Mouse (Mus musculus): ENCODE measurements at regions not wholly inside any gene's neighbourhood (a gene's known extent, or its start where the extent isn't known, plus 50 kb on each side); places are given as distances from the start of the nearest gene placed in this dataset.

GRCm38 (mm10) chr13:85430821-85431220 lies 141.9 kb upstream of the Rasa1 start:
- no peak overlapping the region for H3K27ac ChIP-seq
- H3K4me1 ChIP-seq (replicated peaks): no peaks in the 10 kb centered on the region
- no peak overlapping the region for H3K4me3 ChIP-seq
- H3K9me3 ChIP-seq (replicated peaks): no peaks in the 10 kb centered on the region
- no peaks in the 10 kb centered on the region for H3K36me3 ChIP-seq
- 60% methylated on average over 2 of the region's 2 CpGs for WGBS
- no peak overlapping the region for H3K9ac ChIP-seq
- H3K4me2 ChIP-seq: no peak overlapping the region
- no peak for ATAC-seq (replicated peaks; ENCODE audit: insufficient number of reproducible peaks, insufficient read depth, low FRiP score, low read depth)
- H3K27me3 ChIP-seq: no peaks in the 10 kb centered on the region

GRCm38 (mm10) chr13:85430040-85430439 lies 141.1 kb upstream of the Rasa1 start:
- Histone ChIP-seq H3K36me3 (no peaks in the 10 kb centered on the region), H3K27ac (no peak overlapping the region), H3K4me2 (no peak overlapping the region), H3K4me1 (replicated peaks) (no peaks in the 10 kb centered on the region), H3K27me3 (no peaks in the 10 kb centered on the region), H3K9ac (no peak overlapping the region), H3K9me3 (replicated peaks) (no peaks in the 10 kb centered on the region), H3K4me3 (no peak overlapping the region)
- 54% methylated on average over 3 of the region's 3 CpGs for WGBS
- no peak for ATAC-seq (replicated peaks; ENCODE audit: insufficient number of reproducible peaks, insufficient read depth, low FRiP score, low read depth)

GRCm38 (mm10) chr13:85418671-85419070 lies 129.7 kb upstream of the Rasa1 start:
- WGBS: 80% methylated on average over 1 of the region's 1 CpGs
- Histone ChIP-seq H3K27me3 (no peaks in the 10 kb centered on the region), H3K27ac (no peak overlapping the region), H3K9me3 (replicated peaks) (no peaks in the 10 kb centered on the region), H3K4me2 (no peak overlapping the region), H3K36me3 (no peaks in the 10 kb centered on the region), H3K4me3 (no peak overlapping the region), H3K9ac (no peak overlapping the region), H3K4me1 (replicated peaks) (no peaks in the 10 kb centered on the region)
- no peak for ATAC-seq (replicated peaks; ENCODE audit: insufficient number of reproducible peaks, insufficient read depth, low FRiP score, low read depth)

DNA sequence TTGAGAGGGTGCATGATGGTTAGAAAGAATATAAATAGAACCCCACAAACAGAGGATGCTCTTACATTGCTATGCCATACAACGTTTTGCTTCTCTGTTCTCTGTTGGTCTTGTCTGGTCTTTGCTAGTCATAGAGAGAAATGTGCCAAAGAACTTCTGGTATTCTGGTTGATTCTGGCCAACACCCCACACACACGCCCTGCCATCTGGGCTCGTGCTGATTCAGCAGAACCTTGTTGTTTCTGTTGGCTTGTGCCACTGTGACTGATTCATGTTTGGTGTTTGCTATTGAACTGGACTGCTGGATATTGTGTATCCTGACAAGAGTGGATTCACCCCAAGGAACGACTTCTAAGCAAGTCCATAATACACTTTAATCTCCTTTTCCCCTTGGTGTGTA lies 126.0 kb upstream of the Rasa1 start:
- Histone ChIP-seq H3K27ac (no peak overlapping the region), H3K4me1 (replicated peaks) (no peaks in the 10 kb centered on the region), H3K27me3 (no peaks in the 10 kb centered on the region), H3K4me2 (no peak overlapping the region), H3K36me3 (no peaks in the 10 kb centered on the region), H3K4me3 (no peak overlapping the region), H3K9me3 (replicated peaks) (no peaks in the 10 kb centered on the region), H3K9ac (no peak overlapping the region)
- WGBS: 78% methylated on average over 4 of the region's 4 CpGs
- no peak for ATAC-seq (replicated peaks; ENCODE audit: insufficient number of reproducible peaks, insufficient read depth, low FRiP score, low read depth)

DNA sequence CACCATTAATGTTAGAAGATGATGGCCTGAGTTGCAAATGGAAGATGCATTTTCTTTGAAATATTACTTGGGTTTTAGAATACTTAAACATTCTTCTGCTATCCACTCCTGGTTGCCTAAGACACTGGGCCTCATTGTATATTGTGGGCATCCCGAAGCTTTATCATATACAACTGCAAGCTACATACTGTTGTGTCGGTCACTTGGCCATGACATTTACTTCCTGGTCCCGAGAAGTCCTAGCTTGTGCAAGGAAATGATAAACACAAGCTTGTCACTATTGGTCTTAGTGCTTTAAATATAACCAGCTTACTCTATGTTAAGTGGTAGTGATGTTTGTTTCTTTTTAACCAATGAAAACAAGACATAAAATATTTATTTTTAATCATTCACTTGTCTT lies 122.4 kb upstream of the Rasa1 start:
- Histone ChIP-seq H3K9ac (no peak overlapping the region), H3K4me1 (replicated peaks) (no peaks in the 10 kb centered on the region), H3K27ac (no peak overlapping the region), H3K36me3 (no peaks in the 10 kb centered on the region), H3K4me3 (no peak overlapping the region), H3K4me2 (no peak overlapping the region), H3K27me3 (no peaks in the 10 kb centered on the region), H3K9me3 (replicated peaks) (no peaks in the 10 kb centered on the region)
- WGBS: 65% methylated on average over 3 of the region's 3 CpGs
- ATAC-seq (replicated peaks; ENCODE audit: insufficient number of reproducible peaks, insufficient read depth, low FRiP score, low read depth): no peak

DNA sequence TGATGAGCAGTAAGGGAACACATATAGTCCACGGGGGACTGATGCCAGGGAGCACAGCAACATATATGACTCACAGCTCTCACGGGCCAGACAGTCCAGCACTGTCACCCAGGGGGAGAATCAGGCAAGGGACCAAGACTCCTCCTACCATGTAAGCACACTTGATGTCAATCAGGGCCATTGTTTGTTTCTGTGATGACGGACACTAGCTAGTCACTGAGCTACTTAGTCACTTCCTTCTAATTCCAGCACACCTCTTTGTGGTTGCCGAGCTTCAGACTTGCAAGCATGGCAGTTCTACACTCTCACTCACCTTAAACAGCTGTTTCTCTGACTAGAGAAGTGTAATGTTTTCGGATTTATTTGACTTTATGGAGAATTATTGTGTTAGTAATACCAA lies 109.9 kb upstream of the Rasa1 start:
- no peaks in the 10 kb centered on the region for H3K27me3 ChIP-seq
- H3K36me3 ChIP-seq: no peaks in the 10 kb centered on the region
- WGBS: 51% methylated on average over 5 of the region's 5 CpGs
- no peaks in the 10 kb centered on the region for H3K9me3 ChIP-seq (replicated peaks)
- ATAC-seq (replicated peaks; ENCODE audit: insufficient number of reproducible peaks, insufficient read depth, low FRiP score, low read depth): no peak
- no peak overlapping the region for H3K4me2 ChIP-seq
- no peak overlapping the region for H3K4me3 ChIP-seq
- H3K27ac ChIP-seq: no peak overlapping the region
- H3K9ac ChIP-seq: no peak overlapping the region
- H3K4me1 ChIP-seq (replicated peaks): no peaks in the 10 kb centered on the region

- Histone ChIP-seq H3K9me3 (replicated peaks) (no peaks in the 10 kb centered on the region), H3K36me3 (no peaks in the 10 kb centered on the region), H3K4me3 (no peak overlapping the region), H3K4me2 (no peak overlapping the region), H3K9ac (no peak overlapping the region), H3K27ac (no peak overlapping the region), H3K27me3 (no peaks in the 10 kb centered on the region), H3K4me1 (replicated peaks) (no peaks in the 10 kb centered on the region)
- ATAC-seq (replicated peaks; ENCODE audit: insufficient number of reproducible peaks, insufficient read depth, low FRiP score, low read depth): no peak
- WGBS: 73% methylated on average over 3 of the region's 3 CpGs
These were observed 87.5 kb upstream of the Rasa1 start for GRCm38 (mm10) chr13:85376338-85376998.

DNA sequence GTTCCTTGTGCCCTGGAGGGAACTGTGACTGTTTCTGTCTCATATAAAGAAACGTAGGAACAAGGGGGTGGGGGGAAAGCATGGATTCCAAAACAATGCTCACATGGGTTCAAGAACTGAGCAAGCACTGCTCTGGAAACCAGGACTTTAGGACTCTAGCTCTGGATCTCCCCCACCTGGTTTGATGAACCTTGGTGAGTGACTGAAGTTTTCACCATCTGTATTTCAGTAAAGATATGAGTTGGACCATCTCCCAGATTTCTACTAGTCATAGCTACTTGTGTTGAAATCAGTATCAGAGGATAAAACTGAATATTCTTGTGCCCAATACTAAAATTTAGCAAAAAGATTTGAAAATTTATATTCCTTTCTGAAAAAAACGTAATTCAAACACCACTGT lies 70.7 kb upstream of the Rasa1 start:
- Histone ChIP-seq H3K36me3 (no peaks in the 10 kb centered on the region), H3K27me3 (no peaks in the 10 kb centered on the region)
- 60% methylated on average over 2 of the region's 2 CpGs for WGBS

GRCm38 (mm10) chr13:85359143-85359542 lies 70.2 kb upstream of the Rasa1 start:
- Histone ChIP-seq H3K27me3 (no peaks in the 10 kb centered on the region), H3K4me2 (no peak overlapping the region), H3K27ac (no peak overlapping the region), H3K9ac (no peak overlapping the region), H3K36me3 (no peaks in the 10 kb centered on the region), H3K4me1 (replicated peaks) (no peaks in the 10 kb centered on the region), H3K4me3 (no peak overlapping the region), H3K9me3 (replicated peaks) (no peaks in the 10 kb centered on the region)
- no peak for ATAC-seq (replicated peaks; ENCODE audit: insufficient number of reproducible peaks, insufficient read depth, low FRiP score, low read depth)
- 65% methylated on average over 6 of the region's 6 CpGs for WGBS

More for the DNA sequence above, 70.7 kb upstream of the Rasa1 start:
- Histone ChIP-seq H3K27ac (no peak overlapping the region), H3K4me1 (replicated peaks) (no peaks in the 10 kb centered on the region), H3K9ac (no peak overlapping the region), H3K4me2 (no peak overlapping the region), H3K4me3 (no peak overlapping the region), H3K9me3 (replicated peaks) (no peaks in the 10 kb centered on the region)
- no peak for ATAC-seq (replicated peaks; ENCODE audit: insufficient number of reproducible peaks, insufficient read depth, low FRiP score, low read depth)

- Histone ChIP-seq H3K36me3 (no peaks in the 10 kb centered on the region), H3K27me3 (no peaks in the 10 kb centered on the region), H3K4me2 (no peak overlapping the region), H3K4me3 (no peak overlapping the region), H3K4me1 (replicated peaks) (no peaks in the 10 kb centered on the region), H3K9ac (no peak overlapping the region), H3K9me3 (replicated peaks) (no peaks in the 10 kb centered on the region), H3K27ac (no peak overlapping the region)
- ATAC-seq (replicated peaks; ENCODE audit: insufficient number of reproducible peaks, insufficient read depth, low FRiP score, low read depth): no peak
- 67% methylated on average over 3 of the region's 3 CpGs for WGBS
These were observed 63.1 kb upstream of the Rasa1 start for GRCm38 (mm10) chr13:85352061-85352460.

All from heart, embryonic 15.5 days (tissue).